Mouse (Mus musculus) thymus, postnatal 4 days (tissue): ENCODE data around the gene Iqcf3.
"Not testable (repeated sequence)": the region's sequence is repeated elsewhere in the genome, so short reads cannot be mapped to it uniquely, and the experiment has no call there.

Source experiments
- DNase-seq: peaks from one replicate; pipeline ENCODE4 v3.0.0; 2021

Gene Iqcf3

DNA sequence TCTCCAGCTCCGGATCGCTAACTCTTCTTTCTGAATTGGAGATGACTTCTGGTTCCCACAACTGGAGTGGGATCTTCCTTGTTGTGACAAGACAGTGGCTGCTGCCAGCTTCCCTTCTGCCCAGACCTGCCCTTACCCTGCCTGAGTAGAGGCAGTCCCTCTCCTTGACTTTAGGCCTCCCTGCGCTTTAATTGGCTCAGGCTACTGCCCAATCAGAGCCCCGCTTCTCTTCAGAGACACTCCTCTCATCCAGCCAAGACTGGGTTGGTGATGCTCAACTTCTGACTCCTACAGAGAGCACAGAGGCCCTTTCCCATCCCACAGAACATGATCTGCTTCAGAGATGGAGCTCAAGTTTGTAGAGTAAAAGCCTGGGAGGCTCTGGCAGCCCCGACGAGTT, 57.2 kb downstream of the Iqcf3 start:
- DNase-seq: no peak

DNA sequence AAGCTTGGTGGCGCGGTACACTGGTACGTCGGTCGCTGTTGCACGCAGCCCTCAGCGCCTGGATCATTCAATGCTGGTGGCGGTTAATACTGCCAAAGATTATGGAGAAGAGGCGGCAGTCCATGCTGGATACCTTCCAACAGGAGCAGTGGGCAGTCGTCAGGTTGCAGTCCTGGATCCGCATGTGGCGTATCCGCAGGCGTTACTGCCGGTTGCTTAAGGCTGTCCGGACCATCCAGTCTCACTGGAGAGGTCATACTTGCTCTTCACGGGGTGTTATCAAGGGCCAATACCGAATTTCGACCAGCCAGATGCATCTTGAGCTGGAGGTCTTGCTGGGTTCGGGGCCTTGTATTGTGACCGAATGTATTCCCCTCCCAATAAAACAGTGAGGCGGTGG, 59.6 kb downstream of the Iqcf3 start:
- no peak for DNase-seq

GRCm38 (mm10) chr9:106499667-106500066, 61.8 kb downstream of the Iqcf3 start, which contains the start of gene Iqcf1:
TSS of gene Iqcf1 (plus strand) at chr9:106499967.
- DNase-seq: no peak

GRCm38 (mm10) chr9:106487602-106488001, 73.8 kb downstream of the Iqcf3 start:
- DNase-seq: not testable (repeated sequence)

GRCm38 (mm10) chr9:106485076-106485475, 76.4 kb downstream of the Iqcf3 start:
- DNase-seq: no peak

DNA sequence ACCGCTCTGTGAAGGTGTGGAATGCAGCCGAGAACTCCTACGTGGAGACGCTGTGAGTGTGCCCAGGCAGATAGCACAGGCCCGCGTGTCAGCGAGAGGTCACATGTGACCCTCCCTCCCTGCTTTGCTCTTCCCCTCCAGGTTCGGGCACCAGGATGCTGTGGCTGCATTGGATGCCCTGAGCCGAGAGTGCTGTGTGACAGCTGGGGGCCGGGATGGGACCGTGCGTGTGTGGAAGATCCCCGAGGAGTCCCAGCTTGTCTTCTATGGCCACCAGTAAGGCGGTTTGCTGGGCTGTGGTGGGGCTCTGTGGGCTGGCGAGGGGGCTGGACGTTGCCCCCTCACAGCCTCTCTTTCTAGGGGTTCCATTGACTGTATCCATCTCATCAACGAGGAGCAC, 77.8 kb downstream of the Iqcf3 start:
- DNase-seq: no peak

DNA sequence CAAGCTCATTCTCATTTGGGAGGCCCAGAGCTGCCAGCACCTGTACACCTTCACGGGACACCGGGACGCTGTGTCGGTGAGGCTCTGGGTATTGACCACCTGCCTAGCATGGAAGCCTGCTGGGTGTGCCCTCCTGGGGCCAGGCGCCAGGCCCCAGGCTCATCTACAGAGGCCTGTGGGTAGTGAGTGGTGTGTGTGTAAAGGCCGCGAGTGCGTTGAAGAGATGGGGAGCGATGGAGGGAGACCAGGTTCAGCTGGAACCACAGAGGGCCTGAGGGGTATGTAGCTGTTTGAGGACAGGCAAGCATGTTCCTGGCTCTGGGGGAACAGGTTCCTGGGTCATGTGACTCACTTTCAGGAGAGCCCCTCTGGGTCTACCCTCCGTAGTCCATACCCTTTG, 78.3 kb downstream of the Iqcf3 start:
- DNase-seq: no peak

DNA sequence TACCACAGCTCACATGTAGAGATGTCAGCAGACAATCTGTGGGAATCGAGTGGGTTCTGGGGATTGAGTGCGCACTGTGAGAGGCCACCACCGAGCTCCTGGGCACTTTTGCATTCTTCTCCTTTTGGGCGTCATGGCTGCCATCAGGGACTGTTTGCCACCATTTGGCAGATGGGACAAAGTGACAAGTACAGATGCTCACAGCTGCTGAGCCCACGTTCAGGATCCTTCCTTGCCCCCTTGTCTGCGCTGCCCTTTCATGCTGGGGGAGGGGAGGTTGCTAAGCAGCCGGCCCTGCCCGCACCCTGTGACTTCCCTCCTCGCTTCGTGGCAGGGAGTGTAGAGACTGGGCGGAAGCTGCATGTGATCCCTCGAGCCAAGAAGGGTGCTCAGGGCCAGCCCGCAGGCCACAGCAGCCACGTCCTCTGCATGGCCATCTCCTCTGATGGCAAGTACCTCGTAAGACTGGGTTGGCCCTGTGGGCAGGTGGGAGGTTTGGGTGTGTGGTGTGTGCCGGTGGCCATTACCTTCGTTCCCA, 78.8 kb downstream of the Iqcf3 start:
- no peak for DNase-seq

DNA sequence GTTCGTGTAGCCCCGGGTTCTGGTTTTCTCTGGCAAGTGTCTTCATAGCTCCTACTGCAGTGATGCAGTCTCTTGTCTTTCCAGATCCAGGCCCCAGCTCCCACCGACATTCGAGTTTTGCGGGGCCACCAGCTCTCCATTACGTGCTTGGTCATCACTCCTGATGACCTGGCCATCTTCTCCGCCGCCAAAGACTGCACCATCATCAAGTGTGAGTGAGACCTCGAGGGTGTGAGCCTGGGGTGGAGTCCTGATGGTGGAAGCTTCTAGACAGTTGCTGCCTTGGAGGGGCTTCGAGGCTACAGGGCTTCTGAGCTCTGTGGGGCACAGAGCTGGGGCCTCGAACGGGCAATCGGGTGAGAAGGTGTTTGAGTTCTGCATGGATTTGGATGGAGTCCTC, 79.8 kb downstream of the Iqcf3 start:
- DNase-seq: no peak

- no peak for DNase-seq
Measured at GRCm38 (mm10) chr9:106481075-106481474, 80.4 kb downstream of the Iqcf3 start.

- DNase-seq: no peak
Measured at GRCm38 (mm10) chr9:106480541-106480940, 80.9 kb downstream of the Iqcf3 start.

GRCm38 (mm10) chr9:106478101-106478500, 83.3 kb downstream of the Iqcf3 start:
- DNase-seq: no peak

DNA sequence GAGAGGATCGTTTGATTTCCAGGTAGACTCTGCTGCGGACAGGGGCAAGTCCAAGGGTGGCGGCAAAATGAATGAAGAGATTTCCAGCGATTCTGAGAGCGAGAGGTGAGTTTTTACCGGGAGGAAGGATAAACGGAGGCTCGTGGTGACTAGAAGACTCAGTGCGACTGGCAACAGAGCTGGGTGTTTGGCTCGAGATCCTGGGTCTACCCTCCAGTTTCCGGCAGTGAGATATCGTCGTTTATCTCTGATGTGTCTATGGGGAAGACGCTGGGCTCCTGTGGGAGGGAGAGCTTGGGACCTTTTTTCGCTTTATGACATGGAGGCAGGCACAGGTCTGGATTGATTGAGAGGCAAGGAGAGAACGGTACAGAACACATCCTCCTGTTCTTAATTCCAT, 83.8 kb downstream of the Iqcf3 start:
- DNase-seq: peak; percentile 11

GRCm38 (mm10) chr9:106476924-106477484, 84.4 kb downstream of the Iqcf3 start, which contains the start of gene Parp3:
TSS of gene Parp3 (minus strand) at chr9:106476949.
- peak; percentile 97 for DNase-seq

DNA sequence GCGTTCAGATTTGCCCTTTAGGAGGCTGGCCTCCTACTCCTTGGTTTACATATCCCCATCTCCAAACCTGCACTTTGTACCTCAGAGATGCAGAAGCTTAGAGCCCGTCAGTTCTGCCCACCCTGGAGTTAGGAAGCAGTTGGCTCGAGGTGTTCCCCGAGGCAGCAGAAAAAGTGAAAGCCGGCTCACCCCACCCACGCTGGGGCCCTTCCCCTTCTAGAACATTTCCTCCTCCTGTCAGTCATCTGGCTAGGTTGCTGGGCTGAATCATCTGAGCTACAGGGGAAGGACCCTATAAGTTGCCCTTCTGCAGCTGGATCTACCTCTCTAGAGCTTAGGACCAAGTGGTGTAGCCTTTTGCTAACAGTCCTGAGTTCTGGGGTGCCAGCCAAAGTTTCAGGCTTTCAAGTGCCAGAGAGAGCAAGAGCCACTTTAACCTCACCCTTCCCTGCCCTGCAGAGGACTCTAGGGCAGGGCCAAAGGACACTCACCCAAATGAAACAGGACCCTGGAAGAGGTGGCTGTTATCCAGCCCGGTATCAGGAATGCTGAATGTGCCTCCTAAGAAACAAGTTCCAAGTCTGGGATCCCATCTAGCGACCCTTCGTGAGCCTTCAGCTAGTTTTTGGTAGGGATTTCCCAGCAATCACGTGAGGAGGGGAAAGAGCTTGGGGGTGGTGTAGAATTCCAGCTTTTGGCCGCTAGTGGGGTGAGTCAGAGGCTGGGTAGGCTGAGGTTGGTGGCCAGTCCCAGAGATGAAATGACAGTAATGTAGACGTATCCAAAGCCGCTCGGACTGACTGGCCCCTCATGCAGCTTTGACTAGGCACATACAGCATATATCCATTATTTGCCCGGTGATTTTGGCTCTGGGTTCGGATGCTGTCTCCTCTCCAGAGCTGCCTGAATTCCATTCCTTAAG, 85.2 kb downstream of the Iqcf3 start:
- DNase-seq: peak; percentile 80

GRCm38 (mm10) chr9:106475663-106476001, 85.8 kb downstream of the Iqcf3 start, which contains the start of gene Rrp9:
TSS of gene Rrp9 (plus strand) at chr9:106475963.
- DNase-seq: peak; percentile 37

DNA sequence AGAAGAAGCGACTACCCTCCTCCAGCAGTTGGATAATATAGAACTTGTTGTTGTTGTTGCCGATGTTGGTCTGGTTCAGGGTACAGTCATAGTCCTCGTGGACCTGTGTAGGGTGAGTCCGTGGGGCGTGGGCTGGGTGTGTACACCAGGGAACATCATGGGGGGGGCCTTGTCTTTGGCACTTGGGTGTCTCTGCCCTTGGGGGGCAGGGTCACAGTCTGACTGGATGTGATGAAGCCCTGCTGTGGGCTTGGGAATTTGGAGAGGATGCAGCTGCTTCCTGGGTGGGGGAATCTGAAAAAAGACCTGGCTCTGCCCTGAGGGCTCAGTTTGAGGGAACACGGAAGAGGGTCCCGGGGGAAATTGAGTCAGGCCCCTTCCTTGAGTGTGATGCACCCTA, 86.4 kb downstream of the Iqcf3 start:
- DNase-seq: peak; percentile 52

- peak; percentile 83 for DNase-seq
Measured at GRCm38 (mm10) chr9:106474456-106474855, 87.0 kb downstream of the Iqcf3 start.

DNA sequence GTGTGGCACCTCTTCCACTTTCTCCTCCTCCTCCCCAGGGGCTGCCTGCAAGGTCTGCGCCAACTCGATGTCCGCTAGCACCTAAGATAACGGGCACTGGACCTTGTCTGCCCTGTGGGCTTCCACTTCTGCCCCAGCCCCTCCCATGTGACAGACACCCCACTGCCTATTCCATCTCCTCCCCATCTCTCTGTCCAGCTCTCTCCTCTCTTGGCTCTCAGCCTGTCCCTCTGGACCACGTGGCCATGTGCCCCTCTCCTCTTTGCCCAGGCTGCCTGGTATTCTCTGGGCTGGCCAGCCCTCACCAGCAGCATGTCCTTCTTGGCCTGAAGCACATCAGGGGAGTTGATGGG, 87.7 kb downstream of the Iqcf3 start:
- DNase-seq: peak; percentile 15

DNA sequence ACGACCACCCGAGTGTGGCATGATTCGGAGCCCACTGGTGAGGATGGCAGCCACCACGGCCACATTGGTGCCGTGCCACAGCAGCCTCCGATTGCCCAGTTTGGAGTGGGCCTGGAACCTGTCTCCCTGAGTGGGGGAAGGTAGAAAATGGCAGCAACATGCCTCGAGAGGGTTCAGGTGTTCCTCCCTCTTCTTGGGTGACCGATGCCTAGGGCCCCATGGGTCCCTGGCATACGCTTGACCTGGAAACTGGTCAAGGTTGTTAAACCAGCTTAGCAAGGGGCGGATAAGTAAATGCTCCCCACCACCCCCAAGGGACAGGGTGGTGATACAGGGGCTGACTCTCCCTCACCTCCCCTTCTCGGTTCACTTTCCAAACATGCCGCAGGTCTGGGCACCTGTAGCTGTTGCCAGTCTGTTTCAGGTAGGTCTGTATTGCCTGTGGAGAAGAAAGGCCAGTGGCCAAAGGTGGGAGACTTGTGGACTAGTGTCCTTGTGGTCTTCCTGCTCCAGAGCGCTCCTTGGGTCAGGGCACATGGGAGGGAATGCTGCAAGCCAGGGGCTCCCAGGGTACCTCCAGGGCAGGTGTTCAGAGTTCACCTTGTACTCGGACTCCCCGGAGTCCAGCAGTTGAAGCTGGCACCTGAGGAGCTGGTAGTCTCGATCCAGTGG, 88.2 kb downstream of the Iqcf3 start:
- DNase-seq: peak; percentile 6

DNA sequence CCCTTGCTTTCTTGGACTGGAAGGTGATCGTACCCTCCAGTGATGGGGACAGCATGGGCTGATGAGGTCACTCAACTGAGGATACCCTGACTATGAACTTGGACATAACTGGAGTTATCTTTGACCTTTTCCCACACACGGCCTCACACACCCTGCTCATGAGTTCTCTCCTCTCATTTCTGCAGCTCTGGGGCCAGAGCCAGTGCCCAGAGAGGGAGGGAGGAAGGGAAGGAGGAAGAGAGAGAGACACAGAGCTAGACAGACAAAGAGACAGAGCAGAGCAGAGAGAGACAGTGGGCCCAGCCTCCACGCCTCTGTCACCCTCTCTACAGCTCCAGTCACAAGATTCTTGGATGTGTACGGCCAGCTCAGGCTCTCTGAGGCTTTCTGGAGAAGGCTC, 89.1 kb downstream of the Iqcf3 start:
- DNase-seq: peak; percentile 6

GRCm38 (mm10) chr9:106471892-106472291, 89.5 kb downstream of the Iqcf3 start:
- DNase-seq: peak; percentile 19

GRCm38 (mm10) chr9:106470991-106471750, 90.3 kb downstream of the Iqcf3 start:
- peak; percentile 7 for DNase-seq
